Mouse (Mus musculus) lung, postnatal 4 days (tissue): ENCODE results near the gene Pigm.
A peak's percentile ranks its signal among the peaks of the same experiment; 100 is the strongest.

Experiments
- DNase-seq, 2 experiments: peaks; one replicate each; pipeline ENCODE4 v3.0.0; 2021

The Pigm gene

DNA sequence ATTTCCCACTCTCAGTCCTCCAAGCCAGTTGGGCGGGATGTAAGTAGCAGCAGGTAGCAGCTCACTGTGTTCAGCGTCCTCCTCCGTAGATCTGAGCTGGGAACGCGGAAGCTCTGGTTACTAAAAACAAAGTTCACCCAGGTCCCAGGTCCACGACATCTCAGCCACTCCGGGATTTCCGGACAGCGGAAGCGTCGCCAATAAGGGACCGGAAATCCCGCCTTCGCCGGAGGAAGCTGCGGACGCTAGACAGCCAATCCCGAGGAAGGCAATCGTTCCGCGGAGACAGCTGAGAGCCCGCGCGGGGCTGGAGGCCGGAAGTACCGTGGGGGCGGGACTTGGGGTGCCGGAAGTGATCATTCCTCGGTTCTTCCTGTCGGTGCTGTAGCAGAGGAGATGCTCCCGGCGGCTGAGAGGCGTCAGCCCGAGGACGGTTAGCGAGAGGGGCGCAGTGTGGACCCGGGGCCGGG is at the start of gene Pigm:
Pigm (plus strand) TSS at position 349 of the 470 bp plus-strand sequence.
- DNase-seq, result peak; percentile 98 to 99

DNA sequence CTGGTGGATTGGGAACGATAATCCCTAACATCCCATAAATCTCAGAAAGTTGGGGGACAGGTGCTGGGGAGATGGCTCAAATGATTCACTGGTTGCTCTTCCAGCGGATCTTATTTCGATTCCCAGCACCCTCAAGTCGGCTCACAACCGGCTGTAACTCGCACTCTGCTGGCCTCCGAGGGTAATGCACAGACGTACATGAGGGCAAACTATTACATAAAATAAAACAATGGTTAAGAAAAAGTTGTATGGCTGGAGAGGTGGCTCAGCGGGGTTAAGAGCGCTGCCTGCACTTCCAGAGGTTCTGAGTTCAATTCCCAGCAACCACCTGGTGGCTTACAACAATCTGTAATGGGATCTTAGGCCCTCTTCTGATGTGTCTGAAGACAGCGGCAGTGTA is 49.7 kb upstream of the Pigm start:
- no peak for DNase-seq

- DNase-seq, result no peak
These were observed 48.9 kb upstream of the Pigm start for GRCm38 (mm10) chr1:172327206-172328001.

DNA sequence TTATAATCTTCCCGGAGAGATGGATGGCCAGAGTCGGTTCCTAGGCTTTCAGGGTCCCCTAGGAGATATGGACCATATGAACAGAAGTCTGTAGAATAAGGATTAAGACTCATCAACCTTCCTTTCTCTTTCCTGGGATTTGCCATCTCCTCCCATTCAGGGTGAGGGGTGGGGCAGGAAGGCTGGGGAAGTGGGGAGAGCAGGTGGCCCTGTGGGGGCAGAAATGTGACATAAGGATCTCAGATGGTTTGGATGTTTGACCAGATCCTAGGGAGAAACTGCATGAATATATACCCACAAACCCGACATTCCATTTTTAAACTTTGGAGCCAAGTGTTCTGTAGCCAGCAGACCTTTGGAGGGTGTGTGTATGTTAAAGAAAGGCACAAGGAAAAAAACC is 48.3 kb upstream of the Pigm start:
- DNase-seq, result no peak

DNA sequence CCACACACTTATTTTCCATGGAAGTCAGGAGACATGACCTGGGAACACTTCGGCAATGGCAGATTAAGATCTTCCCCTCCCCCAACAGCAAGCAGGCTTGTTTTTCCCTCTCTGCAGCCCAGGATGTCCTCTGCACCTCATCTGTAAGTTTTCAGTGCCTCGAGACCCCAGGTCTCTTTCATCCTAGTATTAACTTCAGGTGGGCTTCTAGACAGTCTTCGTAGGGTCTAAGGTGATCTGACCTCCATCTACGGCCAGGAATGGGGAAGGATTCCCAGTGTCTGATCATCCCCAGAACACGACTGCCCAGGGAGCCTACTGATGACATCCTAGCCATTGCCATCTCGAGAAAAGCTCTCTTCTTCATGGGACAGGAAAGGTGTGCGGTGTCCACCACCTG is 47.9 kb upstream of the Pigm start:
- DNase-seq, result no peak

DNA sequence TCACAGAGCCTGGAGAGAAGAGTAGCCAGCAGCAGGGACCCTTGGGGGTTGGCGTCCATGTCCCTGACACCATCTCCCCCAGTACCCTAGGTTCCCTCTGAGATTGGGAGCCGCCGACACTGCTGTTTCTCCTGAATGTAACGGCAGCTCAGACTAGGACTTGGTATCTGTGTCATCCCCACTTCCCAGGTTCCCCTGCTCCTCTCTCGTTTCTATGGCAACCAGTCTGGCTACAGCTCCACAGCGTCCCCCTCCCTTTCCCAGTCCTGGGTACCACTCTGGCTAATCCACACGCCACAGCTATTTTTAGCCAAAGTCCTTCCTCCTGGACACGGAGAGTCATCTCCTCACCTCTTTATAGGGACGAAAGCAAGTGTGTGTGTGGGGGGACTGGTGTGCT is 47.2 kb upstream of the Pigm start, which contains the start of gene Kcnj9:
Kcnj9 (minus strand) TSS at position 188 of the 400 bp plus-strand sequence.
- no peak for DNase-seq

- no peak for DNase-seq
These were observed 46.7 kb upstream of the Pigm start for GRCm38 (mm10) chr1:172329616-172330015.

GRCm38 (mm10) chr1:172331422-172331947 is 44.9 kb upstream of the Pigm start:
- no peak for DNase-seq

DNA sequence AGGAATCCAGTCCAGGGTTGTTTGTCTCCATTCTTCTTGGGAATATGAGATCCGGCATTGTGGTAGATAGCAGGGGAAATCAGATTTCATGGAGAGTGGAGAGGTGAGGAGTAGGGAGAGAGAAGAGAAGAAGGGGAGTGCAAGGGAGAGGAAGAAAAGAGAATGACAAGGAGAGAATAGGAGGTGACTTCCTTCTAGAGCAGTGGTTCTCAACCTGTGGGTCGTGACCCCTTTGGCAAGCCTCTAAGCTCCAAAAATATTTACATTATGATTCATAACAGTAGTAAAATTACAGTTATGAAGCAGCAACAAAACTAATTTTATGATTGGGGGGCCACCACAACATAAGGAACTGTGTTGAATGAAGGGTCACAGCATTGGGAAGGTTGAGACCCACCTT is 43.4 kb upstream of the Pigm start:
- no peak for DNase-seq

- DNase-seq, result no peak
These were observed 42.8 kb upstream of the Pigm start for GRCm38 (mm10) chr1:172333512-172333911.

DNA sequence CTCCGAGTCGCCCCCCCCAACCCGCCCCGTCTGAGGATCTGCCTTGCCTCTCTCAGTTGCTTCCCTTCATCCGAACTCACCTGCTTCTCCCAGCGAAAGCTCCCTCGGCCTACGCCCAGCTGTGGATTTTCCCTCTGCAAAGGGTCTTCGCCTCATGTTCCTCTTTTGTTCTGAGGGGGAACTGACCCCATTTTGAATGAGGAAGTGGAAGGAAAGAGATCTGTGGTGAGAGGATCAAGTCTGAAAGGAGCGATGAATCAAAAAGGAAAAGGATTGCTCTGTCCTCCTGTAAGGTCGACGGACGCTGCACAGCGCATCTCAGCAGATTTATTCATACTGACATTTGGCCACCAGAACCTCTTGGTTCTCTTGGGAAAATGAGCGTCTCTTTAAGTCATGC is 40.5 kb upstream of the Pigm start:
- DNase-seq, result no peak

- no peak for DNase-seq
These were observed 38.7 kb upstream of the Pigm start for GRCm38 (mm10) chr1:172337411-172338185.

GRCm38 (mm10) chr1:172340729-172341321 is 35.5 kb upstream of the Pigm start, which contains the start of gene Kcnj10:
Gene Kcnj10 (plus strand): TSS chr1:172341210.
- peak; percentile 78 to 79 for DNase-seq

- DNase-seq, result no peak
These were observed 35.0 kb upstream of the Pigm start for GRCm38 (mm10) chr1:172341386-172341785.

GRCm38 (mm10) chr1:172342729-172343128 is 33.6 kb upstream of the Pigm start:
- DNase-seq, result no peak

GRCm38 (mm10) chr1:172343914-172344313 is 32.4 kb upstream of the Pigm start:
- DNase-seq, result no peak

DNA sequence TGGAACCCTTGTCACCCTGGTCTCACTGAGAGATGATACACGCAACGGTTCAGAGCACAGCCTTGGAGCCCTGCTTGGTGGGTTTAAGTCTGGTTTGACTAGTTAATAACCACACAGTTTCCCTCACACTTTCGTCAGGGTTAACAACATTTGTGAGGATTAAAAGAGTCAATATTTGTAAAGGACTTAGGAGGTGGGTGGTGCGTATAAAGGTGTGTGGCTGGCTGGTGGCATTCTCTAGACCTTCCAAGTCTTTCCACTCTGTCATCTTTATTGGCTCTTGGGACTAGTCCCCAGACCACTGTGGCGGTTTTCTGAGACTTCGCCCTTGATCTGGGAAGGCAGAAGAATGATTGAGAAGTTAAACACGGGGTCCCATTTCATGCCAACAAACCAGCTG is 31.5 kb upstream of the Pigm start:
- DNase-seq, result no peak

GRCm38 (mm10) chr1:172346707-172347106 is 29.6 kb upstream of the Pigm start:
- DNase-seq, result no peak

DNA sequence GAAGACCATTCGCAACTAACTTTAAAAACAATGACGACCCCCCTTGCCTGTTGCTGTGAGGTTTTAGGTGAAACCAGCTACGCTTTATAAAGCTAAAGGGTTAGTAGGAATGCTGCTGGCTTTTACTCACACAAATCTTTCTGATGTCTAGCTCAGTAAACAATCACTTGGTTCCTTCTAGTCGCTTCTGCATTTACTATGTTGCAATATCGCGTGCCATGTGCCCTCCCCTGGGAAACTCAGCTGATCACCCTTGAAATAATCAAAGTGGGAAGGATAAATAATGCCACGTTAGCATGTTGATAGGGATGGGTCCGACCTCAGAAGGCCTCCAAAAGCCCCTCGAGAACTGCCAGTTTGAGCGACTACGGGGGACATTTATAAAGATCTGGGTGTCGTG is 29.0 kb upstream of the Pigm start:
- no peak for DNase-seq

- DNase-seq, result no peak
These were observed 26.8 kb upstream of the Pigm start for GRCm38 (mm10) chr1:172349504-172349903.

- peak in 1 of 2 experiments; percentile 39 for DNase-seq
These were observed 26.2 kb upstream of the Pigm start for GRCm38 (mm10) chr1:172349916-172350812.

DNA sequence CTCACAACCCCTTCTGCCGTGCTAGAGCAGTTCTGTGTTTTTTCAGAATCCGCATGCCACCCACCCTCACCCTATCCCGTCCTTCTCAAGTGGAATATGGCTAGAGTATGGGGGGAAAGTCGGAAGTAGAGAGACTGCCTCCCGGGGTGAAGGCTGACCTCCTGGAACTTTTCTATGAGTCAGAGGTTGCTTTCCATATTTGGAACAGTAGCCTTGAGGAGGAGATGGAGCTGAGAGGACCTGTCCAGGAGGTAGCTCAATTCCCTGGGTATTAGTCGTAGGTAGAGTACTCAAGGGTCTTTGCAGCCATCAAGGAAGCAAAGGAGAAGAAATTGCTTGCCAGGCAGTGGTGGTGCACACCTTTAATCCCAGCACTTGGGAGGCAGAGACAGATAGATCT is 24.3 kb upstream of the Pigm start:
- no peak for DNase-seq
